Mouse (Mus musculus) spleen, adult 2 months (tissue): Measurements from ENCODE around the gene Ptprn2.

Source experiments
- CTCF ChIP-seq: fragments of 200-500 bp; IDR thresholded peaks from 2 replicates; pipeline ENCODE4 v1.5.1; 2011; ENCODE audit warnings: mild to moderate bottlenecking, inconsistent platforms; ENCODE audit not compliant: insufficient read depth, insufficient read length, insufficient replicate concordance; ENCODE audit errors: extremely low read depth
- POLR2A ChIP-seq: fragments of 200-500 bp; IDR thresholded peaks from 2 replicates; pipeline ENCODE4 v1.6.1; 2011; ENCODE audit warnings: low read depth, low read length, inconsistent platforms

- TF ChIP-seq POLR2A (no peak), CTCF (no peak)
These were observed 152.0 kb downstream of the Ptprn2 start for GRCm38 (mm10) chr12:116637498-116637897.
